Mouse (Mus musculus): Measurements from ENCODE around the gene Rprd1b. TPM values are rescaled to one million over a fixed set of nuclear protein-coding genes. Genes with fewer than 3 reads are reported as not detected.

Gene Rprd1b
- total RNA-seq, 2 experiments from 2014 or later, result 20.8 to 23.9 TPM

- DNase-seq, result no peak
- intact Hi-C loops (cut with DNase I), result no loop called here
Measured at GRCm38 (mm10) chr2:158116653-158117052, 88.4 kb downstream of the Rprd1b start.

GRCm38 (mm10) chr2:158119145-158119544, 90.8 kb downstream of the Rprd1b start:
- DNase-seq, result no peak
- intact Hi-C loops (cut with DNase I), result no loop called here

GRCm38 (mm10) chr2:158120211-158120610, 91.9 kb downstream of the Rprd1b start:
- intact Hi-C loops (cut with DNase I), result no loop called here
- no peak for DNase-seq

- no peak for DNase-seq
- intact Hi-C loops (cut with DNase I), result no loop called here
Measured at GRCm38 (mm10) chr2:158120868-158121267, 92.6 kb downstream of the Rprd1b start.

GRCm38 (mm10) chr2:158121645-158122326, 93.5 kb downstream of the Rprd1b start:
- peak; percentile 70 to 80 for DNase-seq
- intact Hi-C loops (cut with DNase I), result no loop called here

GRCm38 (mm10) chr2:158122814-158123213, 94.5 kb downstream of the Rprd1b start:
- intact Hi-C loops (cut with DNase I), result no loop called here
- no peak for DNase-seq

GRCm38 (mm10) chr2:158127245-158127644, 98.9 kb downstream of the Rprd1b start:
- no peak for DNase-seq
- intact Hi-C loops (cut with DNase I), result no loop called here

GRCm38 (mm10) chr2:158127872-158128271, 99.6 kb downstream of the Rprd1b start:
- no peak for DNase-seq

GRCm38 (mm10) chr2:158128461-158129130, 100.3 kb downstream of the Rprd1b start:
- no peak for DNase-seq
- intact Hi-C loops (cut with DNase I), result no loop called here

More at GRCm38 (mm10) chr2:158127872-158128271, 99.6 kb downstream of the Rprd1b start:
- intact Hi-C loops (cut with DNase I), result no loop called here

GRCm38 (mm10) chr2:158129291-158130002, 101.2 kb downstream of the Rprd1b start:
- no peak for DNase-seq
- intact Hi-C loops (cut with DNase I), result no loop called here

- intact Hi-C loops (cut with DNase I), result no loop called here
- DNase-seq, result no peak
Measured at GRCm38 (mm10) chr2:158130391-158130986, 102.2 kb downstream of the Rprd1b start.

GRCm38 (mm10) chr2:158131197-158131835, 103.0 kb downstream of the Rprd1b start:
- DNase-seq, result no peak
- intact Hi-C loops (cut with DNase I), result no loop called here

- no peak for DNase-seq
- intact Hi-C loops (cut with DNase I), result no loop called here
Measured at GRCm38 (mm10) chr2:158132320-158132719, 104.0 kb downstream of the Rprd1b start.

- intact Hi-C loops (cut with DNase I), result no loop called here
- DNase-seq, result no peak
Measured at GRCm38 (mm10) chr2:158133050-158133449, 104.8 kb downstream of the Rprd1b start.

- intact Hi-C loops (cut with DNase I), result no loop called here
- DNase-seq, result no peak
Measured at GRCm38 (mm10) chr2:158136205-158136604, 107.9 kb downstream of the Rprd1b start.

GRCm38 (mm10) chr2:158137771-158138170, 109.5 kb downstream of the Rprd1b start:
- intact Hi-C loops (cut with DNase I), result no loop called here
- no peak for DNase-seq

- DNase-seq, result no peak
- intact Hi-C loops (cut with DNase I), result no loop called here
Measured at GRCm38 (mm10) chr2:158138778-158139177, 110.5 kb downstream of the Rprd1b start.

GRCm38 (mm10) chr2:158139628-158140027, 111.3 kb downstream of the Rprd1b start:
- DNase-seq, result peak; percentile 73 to 84
- intact Hi-C loops (cut with DNase I), result no loop called here

- intact Hi-C loops (cut with DNase I), result no loop called here
- DNase-seq, result no peak
Measured at GRCm38 (mm10) chr2:158140664-158141063, 112.4 kb downstream of the Rprd1b start.

GRCm38 (mm10) chr2:158141271-158141670, 113.0 kb downstream of the Rprd1b start:
- DNase-seq, result no peak
- intact Hi-C loops (cut with DNase I), result no loop called here

Data from gastrocnemius, postnatal 36 days (tissue).